Mouse (Mus musculus): ENCODE data around the gene Nomo1.

The Nomo1 gene

GRCm38 (mm10) chr7:46033109-46033869 lies at the start of gene Nomo1:
Gene Nomo1 (plus strand): TSS chr7:46033698.
- ATAC-seq (ENCODE audit: low TSS enrichment): peak; percentile 97

- no peak for ATAC-seq (ENCODE audit: low TSS enrichment)
Observed at GRCm38 (mm10) chr7:45986893-45987292, 46.6 kb upstream of the Nomo1 start.

GRCm38 (mm10) chr7:45988344-45988743 lies 45.2 kb upstream of the Nomo1 start:
- ATAC-seq (ENCODE audit: low TSS enrichment): no peak

GRCm38 (mm10) chr7:45992470-45992869 lies 41.0 kb upstream of the Nomo1 start:
- ATAC-seq (ENCODE audit: low TSS enrichment): no peak

GRCm38 (mm10) chr7:46000577-46000976 lies 32.9 kb upstream of the Nomo1 start:
- no peak for ATAC-seq (ENCODE audit: low TSS enrichment)

GRCm38 (mm10) chr7:46002748-46003147 lies 30.8 kb upstream of the Nomo1 start:
- no peak for ATAC-seq (ENCODE audit: low TSS enrichment)

GRCm38 (mm10) chr7:46009578-46009977 lies 23.9 kb upstream of the Nomo1 start:
- ATAC-seq (ENCODE audit: low TSS enrichment): peak; percentile 76; the same call in 1 of the 2 replicates

- ATAC-seq (ENCODE audit: low TSS enrichment): no peak
Observed at GRCm38 (mm10) chr7:46012121-46012520, 21.4 kb upstream of the Nomo1 start.

- peak; percentile 61 for ATAC-seq (ENCODE audit: low TSS enrichment)
Observed at GRCm38 (mm10) chr7:46013266-46014010, 20.1 kb upstream of the Nomo1 start.

GRCm38 (mm10) chr7:46019594-46019993 lies 13.9 kb upstream of the Nomo1 start:
- ATAC-seq (ENCODE audit: low TSS enrichment): peak; percentile 52; the same call in 1 of the 2 replicates

GRCm38 (mm10) chr7:46021951-46022350 lies 11.5 kb upstream of the Nomo1 start:
- ATAC-seq (ENCODE audit: low TSS enrichment): no peak

- no peak for ATAC-seq (ENCODE audit: low TSS enrichment)
Observed at GRCm38 (mm10) chr7:46025436-46025835, 8.1 kb upstream of the Nomo1 start.

- no peak for ATAC-seq (ENCODE audit: low TSS enrichment)
Observed at GRCm38 (mm10) chr7:46028681-46029080, 4.8 kb upstream of the Nomo1 start.

- ATAC-seq (ENCODE audit: low TSS enrichment): no peak
Observed at GRCm38 (mm10) chr7:46029299-46030144, 4.0 kb upstream of the Nomo1 start.

GRCm38 (mm10) chr7:46030145-46030488 lies 3.4 kb upstream of the Nomo1 start, which contains the start of gene Abcc6:
Gene Abcc6 (minus strand): TSS chr7:46030302.
- ATAC-seq (ENCODE audit: low TSS enrichment): no peak

- no peak for ATAC-seq (ENCODE audit: low TSS enrichment)
Observed at GRCm38 (mm10) chr7:46031075-46031474, 2.4 kb upstream of the Nomo1 start.

GRCm38 (mm10) chr7:46033870-46034337 lies 406 bp downstream of the Nomo1 start:
- no peak for ATAC-seq (ENCODE audit: low TSS enrichment)

GRCm38 (mm10) chr7:46034991-46035390 lies 1.5 kb downstream of the Nomo1 start:
- no peak for ATAC-seq (ENCODE audit: low TSS enrichment)

GRCm38 (mm10) chr7:46035468-46035867 lies 2.0 kb downstream of the Nomo1 start:
- ATAC-seq (ENCODE audit: low TSS enrichment): no peak

- ATAC-seq (ENCODE audit: low TSS enrichment): no peak
Observed at GRCm38 (mm10) chr7:46037433-46037832, 3.9 kb downstream of the Nomo1 start.

GRCm38 (mm10) chr7:46039873-46040272 lies 6.4 kb downstream of the Nomo1 start:
- no peak for ATAC-seq (ENCODE audit: low TSS enrichment)

GRCm38 (mm10) chr7:46044106-46044505 lies 10.6 kb downstream of the Nomo1 start:
- ATAC-seq (ENCODE audit: low TSS enrichment): no peak
